In the genomic region with DNA sequence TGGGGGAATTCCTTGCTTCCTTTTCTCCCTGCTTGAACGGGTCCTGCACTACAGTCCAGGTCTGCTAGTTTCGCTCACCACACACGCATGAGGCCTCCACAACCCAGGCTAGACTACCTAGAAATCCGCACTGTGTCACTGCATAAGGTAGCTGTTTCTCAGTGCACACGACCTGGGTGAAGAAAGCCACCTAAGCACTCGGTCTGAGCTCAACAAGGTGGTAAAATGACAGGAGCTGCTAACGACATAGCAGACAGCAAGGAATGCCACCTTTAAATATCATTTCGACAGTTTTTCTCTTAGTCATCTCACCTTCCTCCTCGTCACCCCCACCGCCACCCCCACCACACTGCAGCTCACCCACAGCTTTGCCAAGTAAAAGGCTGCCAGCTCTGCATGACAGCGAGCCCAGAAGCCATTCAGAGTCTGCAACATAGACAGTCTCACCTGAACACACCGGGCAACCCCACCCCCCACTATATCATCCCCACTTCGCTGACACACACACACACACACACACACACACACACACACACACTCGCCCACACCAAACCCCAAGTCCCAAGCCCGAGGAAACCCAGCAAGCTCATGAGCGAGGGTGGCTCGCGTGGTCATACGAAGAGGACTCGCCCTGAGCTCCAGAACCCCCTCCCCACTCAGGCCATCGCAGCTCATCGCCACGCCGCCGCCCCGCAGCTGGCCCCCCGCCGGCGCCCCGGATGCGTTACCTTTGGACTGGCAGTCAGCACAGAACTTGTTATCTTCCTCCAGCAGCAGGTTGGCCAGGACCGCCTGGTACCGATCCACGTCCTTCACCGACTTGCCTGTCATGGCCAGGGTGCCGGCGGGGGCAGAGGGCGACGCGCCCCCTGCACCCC, we compare ENCODE assay signal across 8 mouse cellular contexts. TPM values are rescaled to one million over a fixed set of nuclear protein-coding genes. Genes with fewer than 3 reads are reported as not detected.
DNase-seq lines count a peak whose midpoint lies in the region; ATAC-seq and TF ChIP-seq lines count a peak whose summit lies in the region.

No protein-coding gene starts in this region.

- peaks cover 47% of the 10 kb centered on the region for H3K4me1 ChIP-seq in heart, embryonic 12.5 days (replicated peaks)
- peaks cover 13% of the 10 kb centered on the region; the same call in 1 of the 2 replicates for H3K4me1 ChIP-seq in spleen, adult 2 months (ENCODE audit: control insufficient read depth, insufficient read depth, insufficient read length)

- H3K27me3 ChIP-seq in heart, embryonic 12.5 days (replicated peaks) = no peaks in the 10 kb centered on the region
- H3K27me3 ChIP-seq in spleen, adult 2 months (ENCODE audit: control insufficient read depth, insufficient read depth, low read length) = no peaks in the 10 kb centered on the region

- H3K9me3 ChIP-seq in heart, embryonic 12.5 days (replicated peaks) = no peaks in the 10 kb centered on the region

- DNase-seq in B cell, adult 2 months = peak; percentile 68 to 70
- peak; percentile 21 for DNase-seq in ES-CJ7 (ENCODE audit: low read depth, low spot score)
- peak; percentile 61 to 65 for DNase-seq in cerebellum, postnatal 36 days
- DNase-seq in layer of hippocampus, adult 9-11 months = peak; percentile 55
- peak in 1 of 2 experiments; percentile 38 for DNase-seq in spleen, adult 2 months (ENCODE audit: low read depth in 1 of 2, low spot score in 2 of 2)
- DNase-seq in ovary, postnatal 14 days (ENCODE audit: low spot score) = no peak

- 4% methylated on average over 40 of the region's 40 CpGs for WGBS in heart, embryonic 12.5 days
- under 1% methylated on average over 40 of the region's 40 CpGs for WGBS in macrophage (ENCODE audit: missing documents)
- under 1% methylated on average over 40 of the region's 40 CpGs for WGBS in spleen, adult 2 months

- H3K9ac ChIP-seq in heart, embryonic 12.5 days = peak overlapping the region; percentile 91

- peak; percentile 5; the same call in 1 of the 2 replicates for TF ChIP-seq POLR2A in spleen, adult 2 months (IDR thresholded peaks at IDR 0.05; ENCODE audit: low read depth, low read length)

- peaks cover 55% of the 10 kb centered on the region for H3K79me2 ChIP-seq in macrophage (ENCODE audit: inconsistent target)

- H3K27ac ChIP-seq in heart, embryonic 12.5 days (ENCODE audit: poor library complexity, severe bottlenecking) = peak overlapping the region; percentile 35
- peak overlapping the region; percentile 46 for H3K27ac ChIP-seq in macrophage
- H3K27ac ChIP-seq in spleen, adult 2 months (ENCODE audit: insufficient read depth, low read length) = peak overlapping the region; percentile 92

- no peak; the same call in 1 of the 2 replicates for ATAC-seq in heart, embryonic 12.5 days (ENCODE audit: insufficient number of reproducible peaks, low FRiP score)

- no peak for TF ChIP-seq CTCF in spleen, adult 2 months (IDR thresholded peaks at IDR 0.05; ENCODE audit: extremely low read depth, insufficient read depth, insufficient read length, insufficient replicate concordance)

- H3K4me3 ChIP-seq in heart, embryonic 12.5 days = peak overlapping the region; percentile 91
- peak overlapping the region; percentile 64 for H3K4me3 ChIP-seq in macrophage (ENCODE audit: inconsistent target)
- peak overlapping the region; percentile 99 for H3K4me3 ChIP-seq in spleen, adult 2 months (ENCODE audit: extremely low read depth, insufficient read depth, insufficient read length)

- H3K4me2 ChIP-seq in heart, embryonic 12.5 days = peak overlapping the region; percentile 93

- no peaks in the 10 kb centered on the region for H3K36me3 ChIP-seq in heart, embryonic 12.5 days
- no peaks in the 10 kb centered on the region for H3K36me3 ChIP-seq in macrophage (ENCODE audit: inconsistent target)
- no peaks in the 10 kb centered on the region for H3K36me3 ChIP-seq in spleen, adult 2 months (ENCODE audit: control insufficient read depth, insufficient read depth, low read length)

RNA-seq across cellular contexts. Expression of a gene that starts 0.8 kb away (rescaled TPM):
- polyA plus RNA-seq in heart, embryonic 12.5 days (2016; fragmentation: Nextera tagmentation; extraction: Ambion mirVana) = 19.6 and 21.1 TPM in 2 replicates
- total RNA-seq in macrophage (2018; cell fraction: chromatin; rRNA removed) = 100 to 1,000 TPM in 3 of 26 experiments, 10 to 100 TPM in 23; 27.4 to 135 (median 65.5) TPM
- total RNA-seq in macrophage (2018; cell fraction: cytosol; rRNA removed) = 100 to 1,000 TPM in 10 of 26 experiments, 10 to 100 TPM in 16; 68.1 to 129 (median 92.1) TPM
- 100 to 1,000 TPM in 1 of 26 experiments, 10 to 100 TPM in 25; 49.3 to 106 (median 71.6) TPM for total RNA-seq in macrophage (2018; cell fraction: nucleus; rRNA removed)
- 87.2 to 154 TPM (median 91.9 TPM) in 3 replicates for polyA plus RNA-seq in macrophage (2018)
- polyA plus RNA-seq in spleen, adult 2 months (2012; rRNA removed) = 63.7 and 71.5 TPM in 2 replicates

RNA-seq across cellular contexts. Expression of a gene that starts 22.9 kb away (rescaled TPM):
- 10.9 and 11.6 TPM in 2 replicates for polyA plus RNA-seq in heart, embryonic 12.5 days (2016; fragmentation: Nextera tagmentation; extraction: Ambion mirVana)
- under 1 TPM in 2 of 26 experiments, not detected in 24; 0.16 to 0.35 TPM for total RNA-seq in macrophage (2018; cell fraction: chromatin; rRNA removed)
- under 1 TPM in 2 of 26 experiments, not detected in 24; 0.14 to 0.17 TPM for total RNA-seq in macrophage (2018; cell fraction: cytosol; rRNA removed)
- total RNA-seq in macrophage (2018; cell fraction: nucleus; rRNA removed) = not detected
- polyA plus RNA-seq in macrophage (2018) = 0.04 TPM in 1 of 3 replicates, not detected in the others
- 0.02 and 0.06 TPM in 2 replicates for polyA plus RNA-seq in spleen, adult 2 months (2012; rRNA removed)

Comparison
In these comparisons a context has a peak if more than half of its experiments do, and no peak if none do; other contexts are left out.
1. H3K27ac ChIP-seq: peak in every context shown above with its lines; median percentile 92 in spleen, adult 2 months; 46 in macrophage; 35 in heart, embryonic 12.5 days.
2. RNA of a gene that starts 22.9 kb away (polyA plus RNA-seq): 10.9 to 11.6 TPM in heart, embryonic 12.5 days; 0.02 to 0.06 TPM in spleen, adult 2 months and 0.04 TPM in macrophage; every median in the first group is over 10 times any median in the second.
3. Peak in every context shown above with its lines, with median percentiles within 50 percentile points of each other: H3K4me3 ChIP-seq.